Mouse (Mus musculus) C2C12 (cell line): ENCODE measurements around the gene Hpgds.

Source experiments
- CTCF ChIP-seq: IDR thresholded peaks from one replicate; pipeline ENCODE4 v1.5.1; 2011; ENCODE audit not compliant: control insufficient read depth, insufficient read depth, insufficient read length
- MAX ChIP-seq: IDR thresholded peaks from one replicate; pipeline ENCODE4 v1.6.1; 2011; ENCODE audit warnings: mild to moderate bottlenecking, control low read depth
- MYOD1 ChIP-seq: IDR thresholded peaks from one replicate; pipeline ENCODE4 v1.6.1; 2011; ENCODE audit warnings: low read depth; ENCODE audit not compliant: control insufficient read depth, insufficient read length
- USF1 ChIP-seq: IDR thresholded peaks from one replicate; pipeline ENCODE4 v1.6.1; 2011; ENCODE audit warnings: low read depth, mild to moderate bottlenecking, control low read depth, moderate library complexity

DNA sequence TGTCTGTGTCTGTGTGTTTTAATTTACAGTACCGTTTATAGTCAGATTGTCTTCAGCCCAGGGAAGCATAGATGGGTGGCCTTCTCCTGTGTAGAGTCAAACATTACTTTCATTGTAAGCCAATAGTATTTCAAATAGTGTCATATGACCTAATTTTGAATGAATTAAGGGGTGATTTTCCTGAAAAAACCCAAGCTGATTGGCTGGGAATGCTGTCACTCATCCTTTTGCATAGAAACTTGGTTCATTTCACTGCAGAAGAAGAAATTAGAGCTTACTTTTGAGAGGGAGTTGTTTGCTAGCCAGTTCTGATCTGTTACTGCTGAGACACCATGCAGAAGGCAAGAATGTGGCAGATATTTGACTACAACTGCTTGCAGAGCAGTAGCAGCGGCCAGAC lies 69.5 kb downstream of the Hpgds start:
- TF ChIP-seq CTCF (no peak), MAX (no peak), USF1 (no peak), MYOD1 (no peak)
